Mouse (Mus musculus) left cerebral cortex, postnatal 4 days (tissue): ENCODE measurements around the gene Gper1. TPM values are rescaled to one million over a fixed set of nuclear protein-coding genes. Genes with fewer than 3 reads are reported as not detected.
"Not testable (repeated sequence)": the region's sequence is repeated elsewhere in the genome, so short reads cannot be mapped to it uniquely, and the experiment has no call there.

Source experiments
- DNase-seq: peaks from one replicate; pipeline ENCODE4 v3.0.0-alpha.2; 2022
- intact Hi-C: fragments of 180-260 bp; cut with DNase I; formaldehyde crosslinking; loops from one replicate; pipeline ENCODE4 v1.15.1; 2025
- total RNA-seq, 2 experiments: library from RNA; stranded (reverse); gene quantifications; 2 replicates each; pipeline ENCODE4 v1.2.3; 2021

The Gper1 gene
- total RNA-seq, 2 experiments from 2014 or later: 3.0 to 3.2 TPM

DNA sequence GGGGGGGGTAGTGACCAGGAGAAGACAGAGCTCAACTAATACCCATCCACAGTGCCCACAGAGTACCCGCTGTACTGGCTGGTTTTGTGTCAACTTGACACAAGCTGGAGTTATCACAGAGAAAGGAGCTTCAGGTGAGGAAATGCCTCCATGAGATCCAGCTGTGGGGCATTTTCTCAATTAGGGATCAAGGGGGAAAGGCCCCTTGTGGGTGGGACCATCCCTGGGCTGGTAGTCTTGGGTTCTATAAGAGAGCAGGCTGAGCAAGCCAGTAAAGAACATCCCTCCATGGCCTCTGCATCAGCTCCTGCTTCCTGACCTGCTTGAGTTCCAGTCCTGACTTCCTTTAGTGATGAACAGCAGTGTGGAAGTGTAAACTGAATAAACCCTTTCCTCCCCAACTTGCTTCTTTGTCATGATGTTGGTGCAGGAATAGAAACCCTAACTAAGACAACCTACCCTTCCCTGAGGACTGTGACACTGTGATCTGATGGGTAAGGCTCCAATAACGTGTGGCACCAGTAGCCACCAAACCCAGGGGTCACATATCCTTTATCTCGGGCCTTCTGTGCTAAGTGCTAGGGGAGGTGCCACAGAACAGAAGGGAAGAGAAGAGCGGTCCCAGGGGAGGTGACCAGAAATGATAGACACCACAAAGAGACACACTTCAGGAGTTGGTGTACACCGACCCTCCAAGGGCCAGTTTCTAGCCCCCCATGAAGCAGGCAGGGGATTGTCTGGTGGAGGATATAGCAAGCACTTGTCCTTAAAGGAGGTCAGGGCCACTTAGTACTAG is 32.4 kb upstream of the Gper1 start:
- intact Hi-C loops, DNase-seq: not testable (repeated sequence)

GRCm38 (mm10) chr5:139391309-139391990 is 31.5 kb upstream of the Gper1 start:
- intact Hi-C loops: no loop called here
- peak; percentile 76 for DNase-seq

GRCm38 (mm10) chr5:139392219-139393196 is 30.4 kb upstream of the Gper1 start:
- intact Hi-C loops: no loop called here
- DNase-seq: no peak

DNA sequence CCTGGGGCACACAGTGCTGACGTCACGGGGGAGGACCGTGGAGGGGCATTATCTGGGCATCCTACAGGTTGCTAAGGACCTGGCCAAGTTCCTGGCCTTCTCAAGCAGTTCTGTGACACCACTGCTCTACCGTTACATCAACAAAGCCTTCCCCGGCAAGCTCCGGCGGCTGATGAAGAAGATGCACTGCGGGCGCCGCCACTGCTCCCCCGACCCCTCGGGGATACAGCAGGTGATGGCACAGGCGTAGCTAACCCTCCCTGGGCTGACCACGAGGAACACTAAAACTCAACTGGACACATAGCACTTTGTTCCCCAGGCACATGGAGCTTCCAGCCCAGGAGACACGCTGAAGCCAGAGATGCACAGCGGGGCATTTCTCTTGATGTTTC is 29.8 kb upstream of the Gper1 start:
- intact Hi-C loops: no loop called here
- DNase-seq: no peak

DNA sequence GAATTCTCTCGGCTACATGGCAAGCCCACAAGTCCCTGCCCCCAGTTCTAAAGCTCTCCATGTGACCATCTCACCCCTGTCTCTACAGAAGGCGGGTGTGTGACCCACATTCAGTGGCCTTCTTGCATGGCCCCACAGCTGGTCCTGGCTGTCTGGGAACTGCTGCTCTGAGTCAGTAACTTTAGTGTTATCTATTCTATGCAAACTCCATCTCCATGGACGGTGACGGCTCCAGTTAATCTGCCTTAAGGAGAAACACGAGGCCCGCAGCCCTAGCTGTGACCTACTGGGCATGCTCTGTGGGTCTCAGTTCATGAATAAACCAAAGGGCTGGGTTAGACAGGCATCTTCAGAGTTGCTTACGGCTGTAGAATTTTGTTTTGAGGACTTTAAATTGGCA is 28.6 kb upstream of the Gper1 start:
- intact Hi-C loops: no loop called here
- no peak for DNase-seq

GRCm38 (mm10) chr5:139395528-139395927 is 27.4 kb upstream of the Gper1 start:
- DNase-seq: no peak
- intact Hi-C loops: no loop called here

DNA sequence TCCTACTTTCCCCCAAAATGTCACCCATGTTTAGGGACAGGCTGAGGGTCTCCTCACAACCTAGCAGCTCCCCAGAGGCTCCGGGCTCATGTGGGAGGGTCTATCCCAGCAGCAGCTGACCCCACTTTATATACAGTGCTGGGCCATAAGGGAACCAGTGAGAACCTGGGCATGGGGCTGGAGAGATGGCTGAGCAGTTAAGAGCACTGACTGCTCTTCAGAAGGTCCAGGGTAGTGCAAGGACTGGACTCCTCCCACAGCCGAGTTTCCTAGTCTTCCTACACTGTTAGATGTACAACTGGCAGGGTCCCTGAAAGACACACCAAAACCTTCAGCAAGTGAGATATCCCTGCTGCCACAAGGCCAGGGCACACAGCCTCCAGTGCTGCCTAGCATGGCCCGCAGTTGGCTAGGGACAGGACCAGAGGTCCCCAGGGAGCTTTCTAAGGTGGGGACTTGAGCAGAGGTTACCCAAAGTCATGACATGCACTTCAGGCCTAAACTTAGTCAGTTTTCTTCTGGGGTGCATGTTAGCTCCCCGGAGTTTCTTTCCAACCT is 25.5 kb upstream of the Gper1 start:
- intact Hi-C loops: no loop called here
- DNase-seq: no peak

- intact Hi-C loops: no loop called here
- DNase-seq: peak; percentile 99
Observed at GRCm38 (mm10) chr5:139397959-139398753, 24.8 kb upstream of the Gper1 start.

GRCm38 (mm10) chr5:139398786-139399185 is 24.2 kb upstream of the Gper1 start:
- intact Hi-C loops: no loop called here
- no peak for DNase-seq

- intact Hi-C loops: no loop called here
Observed at GRCm38 (mm10) chr5:139399991-139400390, 23.0 kb upstream of the Gper1 start.

GRCm38 (mm10) chr5:139402106-139402505 is 20.8 kb upstream of the Gper1 start:
- intact Hi-C loops: no loop called here
- no peak for DNase-seq

More at GRCm38 (mm10) chr5:139399991-139400390, 23.0 kb upstream of the Gper1 start:
- DNase-seq: no peak

DNA sequence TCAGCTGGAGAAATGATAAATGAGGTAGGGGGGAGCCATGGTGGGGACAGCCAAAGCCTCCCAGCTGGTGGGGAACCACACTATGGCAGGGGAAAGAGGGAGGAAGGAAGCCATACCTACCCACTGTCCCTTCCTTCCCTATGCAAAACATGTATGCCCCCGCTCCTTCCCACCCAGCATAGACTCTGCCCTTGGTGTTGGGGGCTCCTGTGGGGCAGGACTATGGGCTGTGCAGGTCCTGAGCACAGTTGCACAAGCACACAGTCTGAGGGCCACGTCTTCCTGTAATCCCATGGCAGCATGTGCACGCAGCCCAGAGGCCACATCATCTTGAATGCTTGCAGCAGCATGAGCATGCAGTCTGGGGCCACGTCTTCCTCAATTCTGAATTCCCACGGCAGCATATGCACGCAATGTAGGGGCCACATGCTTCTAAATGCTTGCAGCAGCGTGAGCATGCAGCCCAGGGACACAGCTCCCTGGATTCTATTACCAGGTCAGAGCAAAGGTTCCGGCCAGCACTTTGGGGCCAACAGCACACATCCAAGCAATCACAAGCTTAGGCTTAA is 19.2 kb upstream of the Gper1 start:
- no peak for DNase-seq
- intact Hi-C loops: no loop called here

- intact Hi-C loops: no loop called here
Observed at GRCm38 (mm10) chr5:139404801-139405401, 18.1 kb upstream of the Gper1 start, which contains the start of gene C130050O18Rik. Gene C130050O18Rik, plus strand, starts transcription at chr5:139405280.

DNA sequence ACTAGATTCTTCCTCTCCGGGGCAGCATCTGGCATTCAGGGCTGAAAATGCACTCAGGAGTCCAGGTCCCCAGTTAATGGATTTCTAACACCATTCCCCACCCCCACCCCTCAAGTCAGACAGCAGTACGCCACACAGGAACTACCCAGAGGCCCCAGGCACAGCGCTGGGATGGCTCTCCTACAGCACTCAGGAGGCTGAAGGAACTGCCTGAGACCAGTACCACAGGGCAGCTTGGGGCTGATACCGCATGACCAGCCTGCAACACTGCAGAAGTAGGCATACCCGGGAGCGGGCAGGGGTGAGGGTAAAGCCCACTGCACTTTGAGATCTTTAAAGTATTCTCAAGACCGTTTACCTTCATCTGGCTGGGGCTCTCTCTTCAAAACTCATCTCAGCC is 17.5 kb upstream of the Gper1 start:
- no peak for DNase-seq
- intact Hi-C loops: no loop called here

More at GRCm38 (mm10) chr5:139404801-139405401, 18.1 kb upstream of the Gper1 start, which contains the start of gene C130050O18Rik:
- no peak for DNase-seq

DNA sequence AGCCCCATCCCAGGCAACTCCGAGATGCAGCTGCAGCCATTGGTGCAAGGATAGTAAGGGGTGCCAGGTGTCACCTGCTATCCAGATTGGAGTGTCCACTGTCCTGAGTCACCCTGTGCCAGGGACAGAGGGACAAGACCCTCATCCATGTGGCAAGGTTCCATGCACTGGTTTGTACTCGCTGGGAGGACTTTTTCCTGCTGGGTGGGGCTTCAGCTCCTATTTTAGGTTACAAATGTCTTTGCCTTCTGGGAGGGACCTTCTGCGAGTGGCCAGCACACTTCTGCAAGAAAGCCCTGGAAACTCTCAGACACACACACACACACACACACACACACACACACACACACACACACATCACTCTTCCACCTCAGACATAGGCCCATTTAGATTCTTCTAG is 17.0 kb upstream of the Gper1 start:
- no peak for DNase-seq
- intact Hi-C loops: no loop called here

DNA sequence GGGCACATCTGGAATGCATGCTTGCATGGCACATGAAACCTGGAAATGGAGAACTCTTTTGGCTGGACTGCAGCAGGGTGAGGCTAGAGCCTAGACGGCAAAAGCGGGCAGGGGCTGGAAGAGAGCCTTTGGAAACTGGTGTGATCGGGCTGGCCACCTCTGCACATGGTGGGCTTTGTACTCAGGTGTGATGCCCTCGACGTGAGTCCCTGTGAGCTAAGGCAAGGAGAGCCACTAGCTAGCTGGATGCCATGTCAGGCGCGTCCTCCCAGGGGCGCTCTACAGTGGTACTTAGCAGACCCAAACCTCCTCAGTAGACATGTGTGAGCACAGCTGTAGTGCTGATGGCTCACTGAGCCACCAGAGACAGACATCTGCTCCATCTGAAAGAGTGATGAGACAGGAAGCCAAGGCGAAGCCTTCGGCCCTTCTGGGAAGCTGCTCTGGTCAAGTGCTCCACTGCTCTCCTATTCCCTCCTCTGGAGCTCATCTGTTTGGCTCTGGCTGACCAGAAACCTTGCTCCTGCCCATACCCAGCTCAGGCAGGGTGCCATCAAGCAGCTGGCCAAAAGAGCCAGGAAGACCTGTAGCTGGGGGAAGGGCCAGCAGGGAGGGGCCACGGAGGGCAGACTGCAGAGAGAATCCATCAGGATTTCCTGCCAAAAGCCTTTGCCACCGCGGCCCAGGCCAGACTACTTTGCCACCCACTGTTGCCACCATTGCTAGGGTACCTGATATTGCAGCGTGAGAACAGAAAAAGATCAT is 15.6 kb upstream of the Gper1 start:
- intact Hi-C loops: no loop called here
- peak; percentile 75 for DNase-seq

GRCm38 (mm10) chr5:139408511-139408910 is 14.4 kb upstream of the Gper1 start:
- intact Hi-C loops: no loop called here
- no peak for DNase-seq

DNA sequence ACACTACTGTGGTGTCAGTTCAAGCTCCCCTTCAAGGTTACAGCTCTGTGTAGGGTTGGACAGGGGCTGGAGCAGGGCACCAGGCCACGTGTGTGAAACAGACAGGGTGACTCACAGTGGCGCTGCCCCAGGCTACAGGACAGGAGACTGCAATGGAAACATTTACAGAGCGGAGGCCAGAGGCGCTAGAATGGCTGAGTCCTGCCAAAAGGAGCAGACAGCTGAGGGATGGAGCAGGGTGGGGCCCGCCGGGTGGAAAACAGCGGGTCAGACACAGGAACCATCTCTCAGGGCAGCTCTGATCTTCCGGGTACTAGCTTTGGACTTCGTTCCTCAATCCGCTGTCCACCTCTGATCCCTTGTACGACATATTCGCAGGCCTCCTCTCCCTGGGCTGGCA is 13.5 kb upstream of the Gper1 start:
- intact Hi-C loops: no loop called here
- DNase-seq: no peak
